Mouse (Mus musculus) layer of hippocampus, adult 9-11 months (tissue): Measurements from ENCODE around the gene Mxd4.
A peak's percentile ranks its signal among the peaks of the same experiment; 100 is the strongest.

ENCODE experiments used
- DNase-seq: peaks from one replicate; pipeline ENCODE4 v3.0.0; 2022

The Mxd4 gene

GRCm38 (mm10) chr5:34187601-34188316, at the start of gene Mxd4:
Mxd4 (minus strand) TSS chr5:34187720.
- peak; percentile 100 for DNase-seq

GRCm38 (mm10) chr5:34235898-34236420, 48.4 kb upstream of the Mxd4 start:
- no peak for DNase-seq

GRCm38 (mm10) chr5:34235056-34235455, 47.5 kb upstream of the Mxd4 start:
- no peak for DNase-seq

- DNase-seq = no peak
Measured at GRCm38 (mm10) chr5:34233221-34233515, 45.6 kb upstream of the Mxd4 start.

DNA sequence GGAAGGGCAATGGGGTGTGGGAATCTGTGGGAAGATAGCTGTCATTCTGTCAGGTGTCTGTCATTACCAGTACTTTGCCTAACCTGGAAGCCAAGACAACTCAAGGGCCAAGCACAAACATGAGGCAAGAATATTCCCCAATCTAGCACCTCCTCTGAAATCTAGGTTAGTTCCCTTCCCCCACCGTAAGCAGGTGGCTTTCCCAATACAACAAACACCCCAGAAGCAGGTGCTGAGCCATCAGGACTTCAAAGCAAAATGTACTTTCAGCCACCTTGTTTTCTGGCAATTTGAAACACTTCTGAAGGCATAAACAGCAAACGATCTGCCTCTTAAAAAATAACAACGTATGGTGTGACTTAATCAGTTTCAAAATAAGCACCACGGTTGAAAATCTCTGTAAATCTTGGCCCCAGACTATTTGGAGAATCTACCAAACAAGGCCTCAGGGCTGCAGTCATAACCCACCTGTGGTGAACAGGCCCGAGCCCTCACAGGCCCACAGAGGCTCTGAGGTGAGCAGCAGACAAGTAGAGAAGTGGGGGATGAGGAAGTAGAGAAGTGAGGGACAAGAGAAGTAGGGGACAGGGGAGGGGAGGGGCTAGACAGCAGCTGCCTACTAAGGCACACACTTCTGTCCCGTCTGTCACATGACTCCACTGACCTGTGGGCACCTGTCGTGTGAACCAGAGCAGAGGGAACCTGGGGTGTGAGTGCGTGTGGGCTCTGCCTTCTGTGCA, 45.1 kb upstream of the Mxd4 start:
- no peak for DNase-seq

GRCm38 (mm10) chr5:34231901-34232300, 44.4 kb upstream of the Mxd4 start:
- DNase-seq = no peak

GRCm38 (mm10) chr5:34230599-34231485, 43.3 kb upstream of the Mxd4 start:
- DNase-seq = no peak

DNA sequence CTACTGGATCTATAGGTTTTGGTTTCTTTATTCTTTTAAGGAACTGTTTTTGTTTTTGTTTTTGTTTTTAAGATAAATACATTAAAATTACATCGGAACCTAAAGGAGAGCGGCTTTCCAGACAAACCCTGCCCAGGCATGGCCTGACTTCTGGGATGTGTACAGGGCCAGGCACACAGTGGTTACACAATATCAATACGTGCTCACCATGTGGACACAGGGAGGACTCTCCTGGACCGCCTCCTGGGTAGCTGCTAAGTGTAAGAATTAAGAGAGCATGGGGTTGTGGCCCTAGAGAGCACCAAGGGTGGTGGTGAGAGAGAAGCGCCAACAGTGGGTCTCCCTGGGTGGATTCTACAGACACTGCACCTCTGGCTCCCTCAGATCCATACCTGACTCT, 42.0 kb upstream of the Mxd4 start:
- no peak for DNase-seq

GRCm38 (mm10) chr5:34225516-34225915, 38.0 kb upstream of the Mxd4 start:
- no peak for DNase-seq

- no peak for DNase-seq
Measured at GRCm38 (mm10) chr5:34224515-34224914, 37.0 kb upstream of the Mxd4 start.

DNA sequence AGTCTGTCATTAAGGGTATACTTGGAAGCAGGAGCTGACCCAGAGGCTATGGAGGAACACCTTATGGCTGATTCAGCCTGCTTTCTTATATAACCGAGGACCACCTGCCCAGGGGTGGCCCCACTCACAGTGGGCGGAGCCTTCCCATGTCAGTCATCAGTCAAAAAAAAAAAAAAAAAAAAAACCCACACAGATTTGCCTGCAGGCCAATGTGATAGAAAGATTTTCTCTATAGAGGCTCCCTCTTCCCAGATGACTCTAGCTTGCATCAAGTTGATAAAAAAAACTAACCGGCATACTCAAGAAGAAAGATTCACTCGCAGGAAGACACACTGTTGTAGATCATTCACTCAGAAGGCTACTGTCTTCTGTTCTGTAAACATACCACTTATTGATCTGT, 32.5 kb upstream of the Mxd4 start:
- no peak for DNase-seq

DNA sequence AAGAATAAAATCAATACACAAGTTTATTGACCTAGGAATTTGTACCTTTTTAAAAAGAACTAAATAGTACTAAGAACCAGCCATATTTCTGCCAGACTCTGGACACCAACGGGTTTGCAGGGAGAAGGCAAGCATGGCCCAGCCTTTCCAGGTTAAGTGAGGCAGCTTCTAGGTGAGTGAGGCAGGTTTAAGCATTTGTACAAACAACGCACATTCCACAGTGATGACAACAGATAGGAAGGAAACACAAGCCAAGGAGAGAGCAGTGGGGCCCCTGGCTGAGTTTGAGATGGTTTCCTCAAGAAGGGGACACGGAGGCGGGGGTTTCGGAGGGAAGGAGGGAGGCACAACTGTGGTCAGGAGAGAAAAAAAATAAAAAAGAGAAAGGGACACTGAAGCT, 31.2 kb upstream of the Mxd4 start:
- no peak for DNase-seq

DNA sequence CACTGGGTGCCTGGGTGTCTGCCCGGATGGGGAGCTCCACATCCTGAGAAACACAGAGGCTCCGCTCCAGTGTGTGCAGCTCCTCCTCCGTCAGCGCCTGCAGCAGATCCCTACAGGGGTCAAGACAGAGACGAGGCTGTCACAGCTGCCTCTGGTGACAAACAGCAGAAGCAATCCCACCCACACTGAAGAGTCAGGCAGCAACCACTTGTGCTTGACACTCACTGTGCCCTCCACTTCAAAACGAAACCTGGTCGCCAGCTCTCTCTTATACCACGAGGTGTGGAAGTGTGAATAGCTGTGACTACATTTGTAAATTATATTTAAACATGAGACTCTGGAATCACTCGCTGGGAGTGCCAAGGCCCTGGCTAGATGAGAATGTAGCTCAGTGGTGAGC, 30.2 kb upstream of the Mxd4 start:
- no peak for DNase-seq

DNA sequence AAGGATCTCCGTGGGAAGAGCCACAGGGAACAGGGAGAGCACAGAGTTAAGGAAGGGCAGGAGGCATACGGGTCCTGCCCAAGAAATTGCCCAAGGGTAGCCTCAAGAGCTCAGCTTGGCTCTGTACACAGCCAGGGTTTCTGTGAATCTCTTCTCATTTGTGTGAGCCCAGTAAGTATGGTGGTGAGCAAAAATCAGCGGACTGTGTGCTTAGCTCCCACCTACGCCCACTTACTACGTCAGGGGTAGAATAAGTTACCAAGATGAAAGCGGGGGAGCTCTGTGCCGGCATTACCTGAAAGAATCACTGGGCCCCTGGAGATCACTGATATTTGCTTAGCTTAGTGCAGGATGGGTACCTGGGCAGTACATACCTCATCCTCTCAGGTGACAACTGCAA, 28.5 kb upstream of the Mxd4 start:
- no peak for DNase-seq

GRCm38 (mm10) chr5:34213659-34214058, 26.1 kb upstream of the Mxd4 start:
- DNase-seq = no peak

DNA sequence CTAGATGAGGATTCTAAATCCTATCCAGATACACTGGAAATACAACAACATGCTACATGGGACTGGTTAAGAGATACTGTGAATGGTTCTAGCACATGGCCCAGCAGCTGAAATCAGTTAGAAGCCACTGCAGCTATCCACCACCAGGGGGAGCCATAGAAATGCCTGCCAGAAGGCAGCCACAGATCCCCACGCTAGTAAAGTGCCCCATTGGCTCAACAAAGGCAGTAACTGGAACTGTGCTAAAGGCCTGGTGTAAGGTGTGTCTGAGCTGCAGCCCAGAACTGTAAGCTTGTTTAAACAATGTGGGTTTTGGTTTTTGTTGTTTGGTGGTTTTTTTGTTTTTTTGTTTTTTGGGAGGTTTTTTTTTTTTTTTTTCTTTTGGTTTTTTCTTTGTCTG, 22.8 kb upstream of the Mxd4 start:
- DNase-seq = peak; percentile 75

DNA sequence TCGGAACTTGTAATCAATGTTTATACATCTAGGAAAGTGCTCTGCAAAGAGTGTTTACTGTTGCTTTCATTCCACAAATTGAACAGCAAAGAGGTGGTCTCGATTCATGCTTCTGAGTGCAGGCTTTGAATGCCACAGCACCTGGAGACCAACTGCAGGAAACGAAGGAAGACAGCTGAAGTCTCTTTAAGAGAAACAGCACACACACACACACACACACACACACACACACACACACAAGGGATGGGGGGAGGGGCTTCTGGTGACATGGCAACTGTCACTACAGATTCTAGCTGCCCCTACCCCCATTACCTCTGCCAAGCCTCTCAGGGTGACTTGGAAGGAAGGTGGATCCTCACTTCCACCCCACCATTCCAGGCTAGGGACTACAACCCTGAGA, 20.0 kb upstream of the Mxd4 start:
- DNase-seq = no peak

GRCm38 (mm10) chr5:34205788-34206187, 18.3 kb upstream of the Mxd4 start:
- no peak for DNase-seq

DNA sequence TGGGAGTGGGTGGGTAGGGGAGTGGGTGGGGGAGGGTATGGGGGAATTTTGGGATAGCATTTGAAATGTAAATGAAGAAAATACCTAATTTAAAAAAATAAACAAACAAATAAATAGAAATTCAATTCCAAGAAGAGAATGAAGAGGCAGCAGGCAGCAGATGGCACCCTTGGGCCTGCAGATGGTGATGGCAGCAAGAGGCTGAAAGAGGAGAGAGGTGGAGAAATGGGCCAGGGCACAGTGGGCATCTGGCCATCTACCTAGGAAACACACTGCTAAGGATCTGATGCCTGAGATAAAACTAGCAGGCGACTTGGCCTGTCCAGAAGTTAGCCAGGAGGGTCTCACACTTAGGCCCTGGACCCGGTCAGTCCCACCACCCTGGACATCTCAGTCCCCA, 17.4 kb upstream of the Mxd4 start:
- DNase-seq = no peak

DNA sequence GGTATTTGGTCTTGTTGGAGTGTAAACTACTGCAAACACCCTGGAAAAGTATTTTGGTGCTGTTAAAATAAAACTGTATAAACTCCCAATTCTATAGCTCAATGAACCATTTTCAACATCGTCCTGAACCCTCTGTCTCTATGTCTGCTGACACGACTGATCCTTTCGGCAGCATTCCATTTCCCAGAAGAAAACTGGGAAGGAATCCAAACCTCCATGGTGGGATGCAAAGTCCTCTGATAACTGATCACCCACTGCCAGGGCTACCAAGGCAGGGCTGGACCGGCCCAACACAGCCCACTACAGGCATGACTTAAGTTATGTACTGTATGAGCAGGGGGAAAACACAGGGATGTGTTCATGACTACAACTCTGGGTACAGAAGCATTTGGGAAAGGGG, 14.5 kb upstream of the Mxd4 start:
- DNase-seq = no peak

- DNase-seq = no peak
Measured at GRCm38 (mm10) chr5:34201396-34201795, 13.9 kb upstream of the Mxd4 start.

DNA sequence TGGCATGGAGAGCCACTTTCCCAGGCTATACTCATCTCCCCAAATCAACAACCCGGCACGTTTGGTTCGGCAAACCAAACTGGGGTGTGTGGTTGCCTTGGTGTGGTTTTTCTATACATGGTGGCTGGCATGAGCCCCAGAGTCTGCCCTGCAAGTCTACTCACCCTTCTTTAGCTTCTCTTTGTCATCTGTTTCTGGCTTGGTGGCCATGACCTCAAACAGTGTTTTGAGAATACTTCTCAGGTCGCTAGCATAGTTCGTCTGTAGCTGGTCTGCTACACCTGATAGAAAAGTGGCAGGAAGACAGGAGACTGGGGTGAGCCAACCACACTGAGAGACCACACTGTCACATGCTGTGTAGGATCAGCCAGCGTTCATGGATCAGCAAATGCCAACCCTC, 11.1 kb upstream of the Mxd4 start:
- no peak for DNase-seq

- peak; percentile 79 for DNase-seq
Measured at GRCm38 (mm10) chr5:34197243-34197642, 9.7 kb upstream of the Mxd4 start.

GRCm38 (mm10) chr5:34196423-34196822, 8.9 kb upstream of the Mxd4 start:
- DNase-seq = no peak
